Mouse (Mus musculus): ENCODE data around the gene Med18.

DNA sequence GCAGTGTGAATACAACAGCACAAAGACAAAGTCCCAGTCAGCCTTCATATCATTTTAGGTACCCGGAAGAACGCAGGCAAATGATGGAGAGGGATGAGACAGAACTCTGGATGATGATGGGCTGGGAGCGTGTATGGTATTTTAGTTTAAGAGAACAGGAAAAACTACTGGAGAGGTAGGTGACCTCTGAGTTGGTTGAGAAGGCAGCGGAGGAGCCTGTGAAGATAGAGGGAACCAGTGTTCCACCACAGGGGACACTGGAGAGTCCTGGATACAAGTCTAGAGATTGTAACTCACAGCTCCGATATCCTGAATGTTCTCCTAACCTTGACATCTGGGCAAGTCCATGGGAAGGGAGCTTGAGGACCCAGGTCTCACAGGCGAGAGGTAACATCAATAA is 42.5 kb upstream of the Med18 start:
- TF ChIP-seq CTCF (IDR thresholded peaks at IDR 0.05; ENCODE audit: low read depth, low read length): no peak
- no peak for TF ChIP-seq POLR2A (IDR thresholded peaks at IDR 0.05; ENCODE audit: borderline replicate concordance, low read depth, low read length)
